Mouse (Mus musculus): ENCODE measurements at regions not wholly inside any gene's neighbourhood (a gene's known extent, or its start where the extent isn't known, plus 50 kb on each side); places are given as distances from the start of the nearest gene placed in this dataset.

DNA sequence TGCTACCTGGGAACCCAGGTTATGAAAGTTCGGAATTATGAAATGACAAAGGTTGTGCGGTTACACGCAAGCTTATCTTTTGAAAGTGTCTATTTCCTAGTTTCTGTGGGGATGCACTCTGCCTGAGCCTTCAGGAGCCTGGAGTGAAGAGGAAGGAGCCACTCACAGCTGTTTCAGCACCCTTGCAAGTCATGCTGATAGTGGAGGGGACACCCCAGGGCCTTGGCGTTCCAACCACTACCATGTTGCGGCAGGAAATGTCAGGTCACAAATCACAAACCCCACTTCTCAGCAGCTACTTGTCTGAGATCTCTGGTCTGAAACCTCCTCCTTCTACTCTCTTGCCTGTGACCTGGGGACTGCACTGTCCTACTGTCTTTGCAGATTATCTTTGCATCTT lies 178.3 kb downstream of the Pten start:
- TF ChIP-seq CTCF (IDR thresholded peaks at IDR 0.05; ENCODE audit: low read depth, low read length) (no peak), GATA1 (IDR thresholded peaks at IDR 0.05; ENCODE audit: borderline replicate concordance, low read length) (no peak), TAL1 (conservative IDR thresholded peaks at IDR 0.05; ENCODE audit: low read depth, low read length) (no peak), POLR2AphosphoS5 (IDR thresholded peaks at IDR 0.05; ENCODE audit: insufficient replicate concordance, low read depth, low read length) (no peak)
